Mouse (Mus musculus): ENCODE data around the gene Arid5b.

Arid5b gene

DNA sequence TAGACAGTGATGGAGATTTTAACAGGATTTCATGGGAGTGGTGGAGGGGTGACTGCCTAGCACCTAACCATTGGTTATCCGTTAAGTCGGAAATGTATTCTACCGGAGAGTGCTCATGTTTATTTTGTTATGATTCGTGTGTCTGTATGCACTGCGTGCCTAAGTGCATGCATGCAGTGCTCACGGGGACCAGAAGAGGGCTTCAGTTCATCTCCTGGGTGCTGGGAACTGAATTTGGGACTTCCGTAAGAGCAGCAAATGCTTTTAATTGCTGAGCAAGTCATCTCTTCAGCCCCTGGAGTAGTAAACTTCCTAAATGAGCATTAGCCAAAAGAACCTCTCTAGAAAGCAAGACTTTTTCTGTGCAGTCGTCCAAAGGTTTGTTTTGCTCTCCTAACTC lies 226.2 kb downstream of the Arid5b start:
- DNase-seq (ENCODE audit: low spot score in 2 of 2), result no peak

DNA sequence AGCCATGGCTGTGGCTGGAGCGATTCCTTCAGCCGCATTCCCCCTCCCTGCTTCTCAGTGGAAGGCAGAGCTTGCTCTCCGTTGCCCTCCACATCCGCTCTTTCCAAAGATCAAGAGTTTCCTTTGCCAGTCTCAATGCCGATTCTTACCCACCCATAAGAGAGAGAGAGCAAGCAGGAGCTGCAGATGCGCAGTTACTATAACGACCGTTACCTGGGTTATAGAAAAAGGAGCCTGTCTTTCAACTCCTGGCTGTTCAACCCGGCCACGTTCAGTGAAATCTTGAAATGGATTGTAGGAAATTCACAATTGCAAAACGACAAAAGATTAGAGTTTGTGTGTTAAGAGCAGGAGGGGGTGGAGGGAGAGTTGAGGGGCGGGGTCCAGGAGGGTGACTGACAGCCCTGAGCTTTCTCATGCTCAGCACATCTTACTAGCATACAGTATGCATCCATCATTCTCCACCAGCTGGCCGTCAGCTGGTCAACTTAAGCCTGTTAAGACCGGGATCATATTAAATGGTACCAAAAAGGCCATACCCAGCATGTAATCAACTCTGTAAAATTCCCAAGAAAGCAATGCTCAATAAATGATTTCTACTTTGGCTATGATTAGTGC lies 227.1 kb downstream of the Arid5b start:
- DNase-seq (ENCODE audit: low spot score in 2 of 2), result no peak

DNA sequence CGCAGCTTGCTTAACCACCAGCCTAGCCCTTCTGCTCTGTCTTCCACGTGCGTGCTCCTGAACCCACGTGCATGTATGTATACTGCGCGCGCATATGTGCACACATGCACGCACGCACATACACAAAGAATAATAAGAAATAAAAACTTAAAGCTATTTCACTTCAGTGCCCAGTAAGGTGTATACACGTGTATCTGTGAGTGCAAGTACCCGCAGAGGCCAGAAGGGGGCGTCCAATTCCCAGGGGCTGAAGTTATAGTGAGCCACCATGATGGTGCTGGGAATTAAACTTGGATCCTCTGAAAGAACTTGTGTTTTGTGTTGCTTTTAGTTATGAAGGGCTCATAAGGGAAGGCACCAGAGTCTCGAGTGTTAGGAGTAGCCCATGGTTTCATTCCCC lies 227.7 kb downstream of the Arid5b start:
- DNase-seq (ENCODE audit: low spot score in 2 of 2), result no peak

DNA sequence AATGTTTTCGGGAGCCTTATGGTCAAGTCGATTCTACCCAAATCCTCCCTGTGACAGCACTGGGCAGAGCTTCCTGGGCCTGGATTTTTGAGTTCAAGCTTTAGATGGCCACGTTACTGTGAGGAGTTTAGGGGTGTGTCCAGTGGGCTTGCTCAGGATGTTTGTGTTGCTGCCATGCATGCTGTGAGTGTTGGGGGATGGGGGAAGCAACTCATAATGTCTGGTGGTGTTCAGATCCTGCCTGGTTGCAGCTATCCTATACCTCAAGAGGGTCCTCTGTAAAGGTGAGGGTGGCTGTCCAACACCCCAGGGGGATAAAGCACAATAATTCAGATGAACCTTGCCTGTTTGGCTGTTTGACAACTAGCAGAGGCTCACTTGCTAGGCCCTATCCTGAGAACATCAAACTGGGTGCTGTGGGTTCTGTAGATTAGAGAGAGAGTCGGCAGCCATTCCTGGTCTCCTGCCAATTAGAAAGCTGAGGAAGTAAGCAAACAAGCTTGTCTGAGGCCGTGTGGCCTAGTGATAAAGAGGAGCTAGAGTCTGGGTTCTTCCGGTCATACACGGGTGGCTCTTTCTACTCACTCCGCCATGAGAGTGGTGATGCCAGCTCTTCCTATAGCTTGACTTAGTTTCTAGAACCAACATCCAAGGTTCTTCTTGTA lies 229.8 kb downstream of the Arid5b start:
- DNase-seq (ENCODE audit: low spot score in 2 of 2), result no peak

DNA sequence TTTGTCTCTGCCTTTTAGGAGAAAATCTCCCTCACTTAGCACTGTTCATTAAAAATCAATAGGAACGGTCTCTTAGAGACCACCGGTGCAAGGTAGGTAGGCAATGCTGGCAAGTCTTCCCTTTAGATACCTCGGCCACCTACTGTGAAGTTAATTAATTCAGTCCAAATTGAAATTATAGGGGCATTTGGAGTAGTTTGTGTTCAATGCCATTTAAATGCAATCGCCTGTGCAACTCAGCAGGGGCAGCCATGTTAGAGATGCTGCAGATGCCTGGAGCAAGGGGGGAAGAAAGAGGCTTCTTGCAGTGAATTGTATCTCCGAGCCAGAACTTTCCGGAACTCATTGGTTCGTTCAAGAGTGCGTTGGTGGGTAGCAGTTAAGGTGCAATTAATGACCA lies 233.7 kb downstream of the Arid5b start:
- no peak for DNase-seq (ENCODE audit: low spot score in 2 of 2)

DNA sequence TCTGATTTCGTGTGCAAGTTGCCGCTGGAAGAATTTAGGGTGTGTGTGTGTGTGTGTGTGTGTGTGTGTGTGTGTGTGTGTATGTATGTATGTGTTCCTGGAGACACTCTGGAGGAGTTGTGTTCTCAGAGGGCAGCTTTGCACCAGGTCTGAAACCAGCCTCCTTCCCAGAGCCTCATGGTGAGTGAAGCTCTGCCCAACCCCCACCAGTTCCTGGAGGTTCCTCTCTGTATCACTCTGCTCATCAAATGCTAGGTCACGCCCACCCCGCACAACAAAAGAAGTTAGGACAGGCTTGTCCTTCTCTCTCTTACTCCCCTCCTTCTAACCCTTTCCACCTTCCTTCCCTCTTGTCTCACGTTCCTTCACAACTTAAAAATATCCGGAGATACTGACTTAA lies 234.6 kb downstream of the Arid5b start:
- no peak for DNase-seq (ENCODE audit: low spot score in 2 of 2)

Data from frontal cortex, postnatal 25 days (tissue).